Mouse (Mus musculus) bone marrow macrophage, adult 2 months (primary cell): Measurements from ENCODE around the gene Ddx58. TPM values are rescaled to one million over a fixed set of nuclear protein-coding genes. Genes with fewer than 3 reads are reported as not detected.
A peak's percentile ranks its signal among the peaks of the same experiment; 100 is the strongest.

Experiments used
- H3K27ac ChIP-seq: 2 replicates; pipeline ENCODE4 v1.5.1; 2012; ENCODE audit warnings: low read depth, low read length; ENCODE audit not compliant: insufficient read depth
- H3K4me1 ChIP-seq: 2 replicates; pipeline ENCODE4 v1.6.1; 2012; ENCODE audit warnings: low read length; ENCODE audit not compliant: control insufficient read depth, insufficient read depth
- H3K4me3 ChIP-seq: 2 replicates; pipeline ENCODE4 v1.5.1; 2012; ENCODE audit warnings: mild to moderate bottlenecking, low read length, moderate library complexity; ENCODE audit not compliant: insufficient read depth
- CTCF ChIP-seq: IDR thresholded peaks from 2 replicates; pipeline ENCODE4 v1.5.1; 2012; ENCODE audit warnings: low read depth, mild to moderate bottlenecking, low read length, moderate library complexity
- POLR2A ChIP-seq: IDR thresholded peaks from 2 replicates; pipeline ENCODE4 v1.6.1; 2012; ENCODE audit warnings: mild to moderate bottlenecking, low read depth, low read length, borderline replicate concordance
- polyA plus RNA-seq: library from polyadenylated mRNA; stranded (reverse); fragments of >200 nt; gene quantifications from 2 replicates; pipeline ENCODE4 v1.2.4, GENCODE M21; 2012; ENCODE audit not compliant: missing spikeins, insufficient read depth, insufficient read length

The Ddx58 gene
- polyA plus RNA-seq, 1 experiment = 91.2 TPM

DNA sequence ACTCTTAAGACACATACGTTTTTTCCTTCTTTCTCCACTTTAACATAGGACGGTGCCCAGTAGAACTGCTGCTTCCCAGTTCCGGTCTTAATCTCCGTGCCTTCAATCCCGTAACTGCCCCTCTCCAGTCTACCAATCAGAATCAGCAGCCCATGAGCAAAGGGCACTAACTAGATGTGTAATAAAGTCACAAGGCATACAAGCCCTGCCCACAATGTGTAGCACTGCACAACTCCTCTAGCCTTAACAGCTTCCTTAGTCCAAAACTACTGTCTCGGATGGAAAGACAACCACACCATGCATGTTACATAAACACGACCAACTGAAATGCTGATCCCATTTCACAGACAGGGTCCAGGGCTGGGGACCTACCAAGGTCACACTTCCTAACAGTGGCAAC is 28.1 kb upstream of the Ddx58 start:
- TF ChIP-seq POLR2A = no peak
- no peak for TF ChIP-seq CTCF
- Histone ChIP-seq H3K4me3 (peak overlapping the region; percentile 75), H3K27ac (peak overlapping the region; percentile 4; the same call in 1 of the 2 replicates), H3K4me1 (peaks cover 8% of the 10 kb centered on the region; the same call in 1 of the 2 replicates)

DNA sequence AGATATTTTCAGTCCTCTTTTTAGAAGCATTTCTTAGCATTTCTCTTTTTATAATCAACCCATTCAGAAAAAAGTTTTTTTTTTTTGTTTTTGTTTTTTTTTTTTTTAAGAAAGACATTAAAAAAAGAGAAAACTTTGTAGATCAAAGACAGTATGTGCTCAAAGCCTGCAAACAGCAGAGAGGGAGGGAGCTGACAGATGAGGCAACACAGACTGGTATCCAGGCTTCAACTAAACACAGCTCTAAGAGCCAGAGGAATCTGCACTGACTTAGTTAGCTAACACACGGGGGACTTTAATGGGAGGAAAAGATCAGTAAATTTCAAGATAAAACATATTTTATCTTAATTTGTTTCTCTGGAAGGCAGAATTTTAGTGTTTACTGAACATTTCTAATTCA is 24.7 kb upstream of the Ddx58 start:
- H3K4me1 ChIP-seq = peaks cover 8% of the 10 kb centered on the region; the same call in 1 of the 2 replicates
- no peak for TF ChIP-seq POLR2A
- no peak overlapping the region for H3K4me3 ChIP-seq
- H3K27ac ChIP-seq = no peak overlapping the region

DNA sequence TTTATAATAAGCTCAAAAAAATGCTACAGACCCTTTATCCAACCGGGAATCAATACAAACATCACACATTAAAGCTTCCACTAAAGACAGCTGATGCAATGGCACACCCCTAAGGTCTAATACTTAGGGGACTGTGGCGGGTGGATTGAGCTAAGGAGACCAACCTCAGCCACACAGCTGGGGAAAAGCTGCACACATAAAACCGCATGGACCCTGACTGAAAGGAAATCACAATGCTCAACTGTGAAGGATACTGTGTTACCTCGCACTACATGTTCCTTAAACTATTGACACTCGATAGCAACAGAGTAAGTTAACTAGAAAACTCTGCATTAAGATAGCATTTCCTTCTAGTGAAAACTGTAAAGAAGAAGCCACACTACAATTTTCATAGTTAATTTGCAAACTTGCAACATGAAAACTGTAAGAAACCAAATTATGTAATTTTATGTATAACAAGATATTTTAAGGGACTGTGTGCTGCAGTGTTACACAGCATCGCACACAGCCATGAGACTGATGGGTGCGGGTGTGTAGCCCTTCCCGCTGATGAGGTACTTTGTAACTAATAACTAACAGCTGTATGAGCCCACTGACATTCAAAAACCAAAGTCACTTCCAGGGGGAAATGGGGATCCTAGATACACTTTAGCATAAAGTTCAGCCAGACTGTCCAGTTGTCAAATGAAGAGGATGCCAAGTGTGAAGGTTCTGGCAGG is 14.9 kb upstream of the Ddx58 start:
- Histone ChIP-seq H3K27ac (no peak overlapping the region), H3K4me3 (no peak overlapping the region), H3K4me1 (peaks cover 6% of the 10 kb centered on the region)
- TF ChIP-seq POLR2A (no peak), CTCF (no peak)

DNA sequence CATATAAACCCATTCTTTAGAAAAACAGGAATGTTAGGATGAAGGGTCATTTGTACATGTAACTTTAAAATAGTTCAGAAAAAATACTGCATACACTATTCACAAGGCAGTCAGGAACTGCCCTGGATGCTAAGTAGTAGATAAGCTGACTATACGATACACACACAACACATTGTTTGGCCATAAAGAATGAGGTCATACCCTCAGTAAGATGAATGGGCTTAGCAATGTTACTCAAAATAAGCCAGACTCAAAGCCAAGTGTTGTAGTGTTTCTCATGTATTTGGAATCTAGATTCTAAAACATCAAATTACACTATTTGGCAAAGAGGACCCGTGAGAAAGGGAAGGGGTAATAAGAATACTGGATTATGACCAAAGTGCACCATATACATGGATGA is 14.1 kb upstream of the Ddx58 start:
- Histone ChIP-seq H3K4me1 (peaks cover 6% of the 10 kb centered on the region), H3K27ac (no peak overlapping the region), H3K4me3 (no peak overlapping the region)
- TF ChIP-seq POLR2A = no peak
- TF ChIP-seq CTCF = no peak

DNA sequence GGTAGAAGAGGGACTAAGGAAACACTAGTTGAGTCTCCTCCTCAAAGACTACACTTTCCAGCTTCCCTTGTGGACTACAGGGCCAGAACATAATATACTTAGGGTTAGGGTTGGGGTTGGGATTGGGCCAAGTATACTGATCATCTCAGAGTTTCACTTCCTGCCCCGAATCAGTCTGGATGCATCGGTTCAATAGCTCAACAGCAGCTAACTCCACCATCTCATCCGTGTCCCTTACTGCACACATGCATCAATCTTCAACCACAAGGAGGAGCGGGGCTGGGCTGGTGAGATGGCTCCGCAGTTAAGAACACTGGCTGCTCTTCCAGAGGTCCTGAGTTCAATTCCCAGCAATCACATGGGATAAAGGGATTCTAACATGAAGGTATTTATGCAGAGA is 11.4 kb upstream of the Ddx58 start:
- H3K4me1 ChIP-seq = peaks cover 4% of the 10 kb centered on the region
- no peak overlapping the region for H3K4me3 ChIP-seq
- no peak for TF ChIP-seq POLR2A
- TF ChIP-seq CTCF = no peak
- no peak overlapping the region for H3K27ac ChIP-seq

DNA sequence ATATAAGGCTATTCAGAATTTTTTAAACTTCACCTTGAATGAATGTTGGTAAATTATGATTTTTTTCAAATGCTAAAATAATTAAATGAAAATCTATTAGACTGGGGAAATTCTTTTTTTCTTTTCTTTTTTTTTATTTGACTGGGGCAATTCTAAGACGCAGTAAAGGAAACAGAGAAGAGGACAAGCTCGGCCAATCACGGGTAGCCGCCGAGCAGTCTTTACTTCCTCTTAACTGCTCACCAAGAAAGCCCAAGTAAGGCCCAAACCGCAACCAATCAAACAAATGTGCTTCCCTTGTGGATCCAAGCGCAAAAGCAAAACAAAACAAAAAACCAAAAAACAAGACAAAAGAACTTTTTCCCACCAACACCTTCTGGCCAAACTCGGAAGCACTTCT is 4.4 kb upstream of the Ddx58 start:
- TF ChIP-seq POLR2A (no peak), CTCF (no peak)
- H3K4me1 ChIP-seq = peaks cover 7% of the 10 kb centered on the region
- H3K27ac ChIP-seq = peak overlapping the region; percentile 65
- no peak overlapping the region for H3K4me3 ChIP-seq

DNA sequence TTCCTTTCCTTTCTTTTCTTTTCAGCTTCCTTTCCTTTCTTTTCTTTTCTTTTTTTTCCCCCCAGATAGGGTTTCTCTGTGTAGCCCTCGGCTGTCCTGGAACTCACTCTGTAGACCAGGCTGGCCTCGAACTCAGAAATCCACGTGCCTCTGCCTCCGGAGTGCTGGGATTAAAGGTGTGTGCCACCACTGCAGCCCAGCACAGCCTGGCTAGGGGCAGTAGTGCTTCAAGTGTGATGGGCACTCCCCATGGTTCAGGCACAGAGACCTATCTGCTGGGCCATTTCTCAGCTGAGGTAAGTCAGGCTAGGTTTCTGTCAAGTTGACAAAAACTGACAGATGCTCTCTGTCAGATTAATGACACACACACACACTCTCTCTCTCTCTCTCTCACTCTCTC is 3.4 kb upstream of the Ddx58 start:
- H3K27ac ChIP-seq = no peak overlapping the region
- no peak overlapping the region for H3K4me3 ChIP-seq
- H3K4me1 ChIP-seq = peaks cover 10% of the 10 kb centered on the region
- no peak for TF ChIP-seq POLR2A
- TF ChIP-seq CTCF = no peak

DNA sequence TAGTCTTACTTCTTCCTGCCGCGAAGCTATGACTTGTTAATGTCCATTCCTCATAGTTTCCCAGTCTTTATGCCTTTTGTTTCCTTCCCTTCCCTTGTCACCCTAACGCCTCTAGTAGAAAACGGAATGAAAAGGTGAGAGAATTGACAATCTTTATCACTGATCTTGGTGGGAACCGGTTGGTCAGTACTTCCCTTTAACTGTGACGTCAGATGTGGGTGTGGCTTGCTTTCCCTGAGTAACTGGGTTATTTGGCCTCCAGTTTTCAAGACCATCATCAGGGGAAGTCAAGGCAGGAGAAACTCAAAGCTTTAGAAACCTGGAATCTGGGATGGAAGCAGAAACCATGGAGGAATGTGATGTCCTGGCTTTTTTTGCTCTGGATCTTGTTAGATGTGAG is 2.3 kb upstream of the Ddx58 start:
- Histone ChIP-seq H3K4me1 (peaks cover 12% of the 10 kb centered on the region), H3K27ac (no peak overlapping the region), H3K4me3 (no peak overlapping the region)
- no peak for TF ChIP-seq POLR2A
- TF ChIP-seq CTCF = no peak

DNA sequence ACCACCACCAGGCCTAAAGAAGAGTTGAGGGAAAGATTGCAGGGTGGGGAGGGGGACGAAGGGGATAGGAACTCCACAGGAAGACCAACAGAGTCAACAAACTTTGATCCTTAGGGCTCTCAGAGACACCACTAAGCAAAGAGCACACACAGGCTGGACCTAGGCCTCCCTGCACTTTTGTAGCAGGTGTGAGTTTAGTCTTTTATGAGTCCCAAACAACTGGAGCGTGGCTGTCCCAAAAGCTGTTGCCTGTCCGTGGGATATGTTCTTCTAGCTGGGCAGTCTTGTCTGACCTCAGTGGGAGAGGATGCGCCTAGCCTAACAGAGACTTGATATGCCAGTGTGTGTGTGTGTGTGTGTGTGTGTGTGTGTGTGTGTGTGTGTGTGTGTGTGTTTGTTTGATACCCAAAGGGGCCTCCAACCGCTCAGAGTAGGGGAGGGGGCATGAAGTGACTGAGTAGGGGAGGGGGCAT is 680 bp upstream of the Ddx58 start:
- Histone ChIP-seq H3K27ac (peak overlapping the region; percentile 49; the same call in 1 of the 2 replicates), H3K4me3 (peak overlapping the region; percentile 91), H3K4me1 (peaks cover 14% of the 10 kb centered on the region)
- no peak for TF ChIP-seq CTCF

DNA sequence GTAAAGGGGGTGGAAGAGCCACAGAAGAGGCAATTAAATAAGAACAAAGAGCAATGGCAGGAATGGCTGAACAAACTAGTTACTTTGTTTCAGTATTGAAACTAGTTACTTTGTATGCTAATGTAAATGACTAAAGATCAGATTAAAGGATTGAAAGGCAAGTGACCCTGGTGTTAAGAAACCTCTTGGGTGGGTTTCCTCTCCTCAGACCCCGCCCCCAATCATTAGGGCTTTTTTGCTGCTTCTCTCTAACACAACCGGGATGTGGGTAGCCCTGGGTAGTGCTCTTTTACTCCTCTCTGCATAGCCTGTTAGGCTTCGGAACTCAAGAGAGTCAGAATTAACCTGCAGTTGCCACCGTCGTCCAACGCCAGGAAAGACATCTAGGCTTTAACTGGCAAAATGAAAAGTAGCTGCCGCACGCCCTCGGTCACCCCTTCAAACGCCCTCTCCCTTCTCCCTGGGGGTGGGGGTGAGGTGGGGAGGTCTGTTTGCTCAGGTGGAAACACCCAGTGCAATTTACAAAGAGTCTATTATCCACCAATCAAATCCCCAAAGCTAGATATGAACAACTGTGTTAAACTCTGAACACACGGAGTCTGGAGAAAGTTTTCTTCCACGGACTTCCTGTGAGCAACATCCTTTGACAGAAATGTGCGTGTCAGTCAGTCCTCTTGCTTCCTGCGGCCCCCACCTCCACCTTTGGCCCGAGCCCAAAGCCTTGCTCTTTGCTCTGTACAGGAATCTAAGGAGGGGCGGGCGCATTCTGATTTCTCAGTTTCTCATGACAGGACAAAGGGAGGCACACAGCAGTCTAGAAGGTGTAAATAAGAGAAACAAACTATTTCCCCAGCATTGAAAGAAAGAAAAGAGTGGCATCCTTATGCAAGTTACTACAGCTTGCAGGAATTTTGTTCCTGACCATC is 882 bp downstream of the Ddx58 start:
- peaks cover 14% of the 10 kb centered on the region for H3K4me1 ChIP-seq
- H3K27ac ChIP-seq = peak overlapping the region; percentile 58; the same call in 1 of the 2 replicates
- H3K4me3 ChIP-seq = peak overlapping the region; percentile 91
- TF ChIP-seq POLR2A = no peak
- TF ChIP-seq CTCF = no peak
